Mouse (Mus musculus) layer of hippocampus, postnatal 10 days (tissue): ENCODE data around the gene Chst8. TPM values are rescaled to one million over a fixed set of nuclear protein-coding genes. Genes with fewer than 3 reads are reported as not detected.

ENCODE experiments used
- DNase-seq, 2 experiments: peaks; one replicate each; pipeline ENCODE4 v3.0.0; 2021; ENCODE audit warnings: low spot score in 2 of 2
- total RNA-seq, 2 experiments: library from RNA; stranded (reverse); gene quantifications; 2 replicates each; pipeline ENCODE4 v1.2.3; 2021

Gene Chst8
- total RNA-seq, 2 experiments from 2014 or later: 24.0 to 34.8 TPM

GRCm38 (mm10) chr7:34718651-34719050 is 93.9 kb downstream of the Chst8 start:
- no peak for DNase-seq

GRCm38 (mm10) chr7:34717161-34717810 is 95.2 kb downstream of the Chst8 start:
- DNase-seq: no peak

GRCm38 (mm10) chr7:34714848-34715460 is 97.6 kb downstream of the Chst8 start:
- no peak for DNase-seq

GRCm38 (mm10) chr7:34709111-34709510 is 103.4 kb downstream of the Chst8 start:
- peak; percentile 74 to 75 for DNase-seq

- DNase-seq: no peak
Measured at GRCm38 (mm10) chr7:34704401-34704800, 108.1 kb downstream of the Chst8 start.

- no peak for DNase-seq
Measured at GRCm38 (mm10) chr7:34703437-34703836, 109.1 kb downstream of the Chst8 start.

- peak in 1 of 2 experiments; percentile 41 for DNase-seq
Measured at GRCm38 (mm10) chr7:34702718-34703351, 109.7 kb downstream of the Chst8 start.

GRCm38 (mm10) chr7:34699888-34700287 is 112.6 kb downstream of the Chst8 start:
- DNase-seq: no peak

- no peak for DNase-seq
Measured at GRCm38 (mm10) chr7:34698221-34698620, 114.3 kb downstream of the Chst8 start.

GRCm38 (mm10) chr7:34696086-34696485 is 116.4 kb downstream of the Chst8 start:
- no peak for DNase-seq

- no peak for DNase-seq
Measured at GRCm38 (mm10) chr7:34694898-34695297, 117.6 kb downstream of the Chst8 start.

GRCm38 (mm10) chr7:34693916-34694315 is 118.6 kb downstream of the Chst8 start:
- DNase-seq: no peak

- no peak for DNase-seq
Measured at GRCm38 (mm10) chr7:34693072-34693471, 119.4 kb downstream of the Chst8 start.

- DNase-seq: no peak
Measured at GRCm38 (mm10) chr7:34690111-34690510, 122.4 kb downstream of the Chst8 start.

- no peak for DNase-seq
Measured at GRCm38 (mm10) chr7:34689028-34689427, 123.5 kb downstream of the Chst8 start.

- no peak for DNase-seq
Measured at GRCm38 (mm10) chr7:34685801-34686200, 126.7 kb downstream of the Chst8 start.

GRCm38 (mm10) chr7:34685176-34685575 is 127.3 kb downstream of the Chst8 start:
- DNase-seq: no peak

- peak; percentile 53 to 55 for DNase-seq
Measured at GRCm38 (mm10) chr7:34680771-34681421, 131.6 kb downstream of the Chst8 start.

- no peak for DNase-seq
Measured at GRCm38 (mm10) chr7:34679886-34680285, 132.6 kb downstream of the Chst8 start.

- DNase-seq: peak; percentile 86 to 90
Measured at GRCm38 (mm10) chr7:34675831-34676514, 136.5 kb downstream of the Chst8 start.

- DNase-seq: no peak
Measured at GRCm38 (mm10) chr7:34675120-34675790, 137.3 kb downstream of the Chst8 start.
